Mouse (Mus musculus) kidney, embryonic 14.5 days (tissue): ENCODE measurements around the gene Cdk20. TPM values are rescaled to one million over a fixed set of nuclear protein-coding genes. Genes with fewer than 3 reads are reported as not detected.

Source experiments
- ATAC-seq: fragments of 200-750 bp; cut with Nextera tagmentation; 2 replicates; pipeline ENCODE4 v1.8.0; 2017; ENCODE audit warnings: moderate number of reproducible peaks, mild to moderate bottlenecking, moderate TSS enrichment, moderate library complexity; ENCODE audit not compliant: low FRiP score, low TSS enrichment
- H3K27ac ChIP-seq: fragments of 300-500 bp; sonication (generic); 2 replicates; pipeline ENCODE4 v1.5.1; 2014; ENCODE audit warnings: low read depth, mild to moderate bottlenecking, low read length, moderate library complexity, mixed read lengths
- H3K27me3 ChIP-seq: fragments of 300-500 bp; sonication (generic); 2 replicates; pipeline ENCODE4 v1.6.1; 2014; ENCODE audit warnings: mild to moderate bottlenecking, low read length; ENCODE audit not compliant: control insufficient read depth, insufficient read depth
- H3K36me3 ChIP-seq: fragments of 300-500 bp; sonication (generic); 2 replicates; pipeline ENCODE4 v1.6.1; 2014; ENCODE audit warnings: low read length, mixed read lengths; ENCODE audit not compliant: control insufficient read depth, insufficient read depth
- H3K4me1 ChIP-seq: fragments of 300-500 bp; sonication (generic); 2 replicates; pipeline ENCODE4 v1.6.1; 2014; ENCODE audit warnings: low read length, mixed read lengths; ENCODE audit not compliant: control insufficient read depth, insufficient read depth
- H3K4me2 ChIP-seq: fragments of 300-500 bp; sonication (generic); replicated peaks from 2 replicates; pipeline ENCODE4 v1.6.1; 2014; ENCODE audit warnings: low read depth, mild to moderate bottlenecking, low read length
- H3K4me3 ChIP-seq: fragments of 300-500 bp; sonication (generic); 2 replicates; pipeline ENCODE4 v1.5.1; 2014; ENCODE audit warnings: mild to moderate bottlenecking, low read length
- H3K9ac ChIP-seq: fragments of 300-500 bp; sonication (generic); 2 replicates; pipeline ENCODE4 v1.6.1; 2014; ENCODE audit warnings: low read depth, mild to moderate bottlenecking, low read length, moderate library complexity
- H3K9me3 ChIP-seq: fragments of 300-500 bp; sonication (generic); 2 replicates; pipeline ENCODE4 v1.6.1; 2016; ENCODE audit warnings: low read length; ENCODE audit not compliant: control insufficient read depth
- WGBS: fragments of 180-500 bp; shearing (Covaris S2); extraction: QIAGEN DNeasy Blood & Tissue Kit; methylation state at CpG from one replicate; pipeline ENCODE4 v1.1.7; 2014; 5-methylcytosine and 5-hydroxymethylcytosine counted together
- polyA plus RNA-seq: library from polyadenylated mRNA; unstranded; fragments of >200 nt; fragmentation: Nextera tagmentation; extraction: Ambion mirVana; gene quantifications from 2 replicates; pipeline ENCODE4 v1.2.1, GENCODE M21; 2014

Gene Cdk20
- 8.3 and 10.5 TPM in 2 replicates for polyA plus RNA-seq

DNA sequence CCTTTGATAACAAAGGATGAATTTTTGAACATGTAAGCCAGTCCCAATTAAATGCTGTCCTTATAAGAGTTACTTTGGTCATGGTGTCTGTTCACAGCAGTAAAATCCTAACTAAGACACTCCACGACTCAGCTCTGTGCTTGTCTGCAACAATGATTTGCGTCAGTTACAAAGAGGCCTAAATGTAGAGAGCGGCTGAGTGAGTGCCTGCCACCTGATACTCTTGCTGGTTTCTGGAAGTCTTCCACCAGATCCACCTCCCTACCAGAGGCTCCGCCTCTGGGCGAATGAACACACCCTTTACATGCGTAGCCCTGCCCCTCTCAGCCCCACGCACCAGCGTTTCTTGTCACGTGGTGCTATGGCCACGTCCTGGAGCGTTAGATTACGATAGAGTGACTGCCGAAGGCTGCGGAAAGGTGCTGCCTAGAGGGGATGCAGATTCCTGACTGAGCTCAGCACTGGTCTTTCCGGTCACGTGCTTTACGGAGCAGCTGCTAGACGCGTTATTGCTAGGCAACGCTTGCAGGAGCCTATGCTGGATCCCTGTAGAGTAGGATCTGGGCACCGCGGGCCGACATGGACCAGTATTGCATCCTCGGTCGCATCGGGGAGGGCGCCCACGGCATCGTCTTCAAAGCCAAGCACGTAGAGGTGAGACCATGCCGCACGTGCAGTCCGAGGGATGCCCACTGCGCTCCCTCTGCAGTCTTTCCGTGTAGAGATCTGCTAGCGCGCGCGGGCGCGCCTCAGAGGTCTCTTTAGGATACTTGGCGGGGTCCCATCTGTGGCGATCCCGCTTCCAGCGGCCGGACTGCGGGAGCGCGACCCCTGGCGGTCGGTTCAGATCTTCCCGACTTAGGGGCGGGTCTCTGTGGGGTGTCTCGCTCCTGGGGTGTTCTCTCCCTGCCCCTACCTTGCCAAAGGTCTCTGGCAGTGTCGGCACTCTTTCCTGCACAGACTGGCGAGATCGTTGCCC is at the start of gene Cdk20:
Gene Cdk20 (plus strand): TSS at position 298 of the 979 bp plus-strand sequence.
- 0 out of 2 replicates have a peak, but pooled peaks cover 5% of the 10 kb centered on the region for H3K4me1 ChIP-seq
- WGBS: under 1% methylated on average over 57 of the region's 57 CpGs
- H3K4me2 ChIP-seq: peak within 1 kb of the TSS; percentile 79
- no peaks in the 10 kb centered on the region for H3K9me3 ChIP-seq
- peak within 1 kb of the TSS; percentile 58 for H3K9ac ChIP-seq
- H3K4me3 ChIP-seq: peak within 1 kb of the TSS; percentile 65
- no peaks in the 10 kb centered on the region for H3K27me3 ChIP-seq
- peak within 1 kb of the TSS; percentile 84 for H3K27ac ChIP-seq
- ATAC-seq: peak; percentile 99
- H3K36me3 ChIP-seq: no peaks in the 10 kb centered on the region

DNA sequence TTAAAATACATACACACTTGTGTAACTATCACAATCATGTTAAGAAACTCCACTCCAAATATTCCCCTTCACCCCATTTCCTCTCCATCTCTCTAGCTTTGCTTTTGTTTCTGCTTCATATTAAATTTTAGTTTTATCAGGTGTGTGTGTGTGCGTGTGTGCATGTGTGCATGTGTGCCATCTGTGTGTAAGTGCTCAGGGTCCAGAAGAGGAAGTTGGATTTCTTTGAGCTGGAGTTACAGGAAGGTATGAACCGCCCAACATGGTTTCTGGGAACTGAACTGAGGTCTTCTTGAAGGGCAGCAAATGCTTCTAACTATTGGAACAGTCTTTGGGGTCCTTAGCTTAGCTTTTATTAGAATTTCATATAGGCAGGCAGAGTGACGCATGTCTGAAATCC is 47.2 kb upstream of the Cdk20 start:
- H3K27me3 ChIP-seq: no peaks in the 10 kb centered on the region
- H3K4me1 ChIP-seq: no peaks in the 10 kb centered on the region
- WGBS: 92% methylated on average over 3 of the region's 3 CpGs
- H3K4me2 ChIP-seq: no peak overlapping the region
- no peak overlapping the region for H3K9ac ChIP-seq
- no peaks in the 10 kb centered on the region for H3K36me3 ChIP-seq
- H3K4me3 ChIP-seq: no peak overlapping the region
- H3K27ac ChIP-seq: no peak overlapping the region
- no peaks in the 10 kb centered on the region for H3K9me3 ChIP-seq
- ATAC-seq: no peak

DNA sequence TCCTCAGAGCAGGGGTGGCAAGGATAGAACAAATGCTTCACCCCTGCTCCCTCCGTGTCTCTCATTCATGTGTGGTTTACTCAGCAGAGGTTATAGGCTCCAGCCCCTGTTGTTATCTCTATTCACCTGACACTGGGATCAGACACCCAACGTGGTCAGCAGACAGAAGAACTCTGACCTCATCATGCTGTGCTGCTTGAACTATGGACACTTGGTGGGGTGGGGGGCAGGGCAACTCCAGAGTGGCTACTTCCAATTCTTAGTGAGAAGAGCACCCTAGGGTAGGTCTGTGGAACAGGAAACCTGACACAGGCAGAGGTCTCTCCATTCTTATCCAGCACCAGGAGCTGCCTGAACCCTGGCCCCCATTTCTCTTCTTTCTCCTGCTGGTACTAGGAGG is 46.1 kb upstream of the Cdk20 start:
- Histone ChIP-seq H3K36me3 (no peaks in the 10 kb centered on the region), H3K4me3 (no peak overlapping the region), H3K9ac (no peak overlapping the region), H3K27ac (no peak overlapping the region), H3K9me3 (no peaks in the 10 kb centered on the region), H3K27me3 (no peaks in the 10 kb centered on the region), H3K4me2 (no peak overlapping the region), H3K4me1 (no peaks in the 10 kb centered on the region)
- ATAC-seq: peak; percentile 43; the same call in 1 of the 2 replicates
- whole genome bisulfite sequencing: 26% methylated on average over 2 of the region's 2 CpGs

DNA sequence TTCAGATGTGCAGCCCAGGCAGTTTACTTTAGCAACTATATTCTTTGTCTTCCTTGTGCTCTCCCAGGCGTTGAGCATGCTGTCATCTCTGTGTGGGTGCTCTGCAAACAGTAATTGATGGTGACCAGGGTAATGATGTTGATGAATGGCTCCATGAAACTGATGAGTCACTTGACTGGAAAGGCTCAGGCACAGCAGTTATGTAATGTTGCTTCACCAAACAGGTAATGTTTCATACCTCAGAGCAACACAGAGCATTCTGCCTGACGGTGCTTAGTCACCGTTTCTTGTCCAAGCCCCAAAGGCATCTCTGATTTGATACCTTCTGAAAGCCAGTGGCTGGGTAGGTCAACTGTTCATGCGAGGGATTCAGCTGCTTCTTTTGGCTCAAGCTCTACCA is 43.7 kb upstream of the Cdk20 start:
- no peak overlapping the region for H3K4me2 ChIP-seq

DNA sequence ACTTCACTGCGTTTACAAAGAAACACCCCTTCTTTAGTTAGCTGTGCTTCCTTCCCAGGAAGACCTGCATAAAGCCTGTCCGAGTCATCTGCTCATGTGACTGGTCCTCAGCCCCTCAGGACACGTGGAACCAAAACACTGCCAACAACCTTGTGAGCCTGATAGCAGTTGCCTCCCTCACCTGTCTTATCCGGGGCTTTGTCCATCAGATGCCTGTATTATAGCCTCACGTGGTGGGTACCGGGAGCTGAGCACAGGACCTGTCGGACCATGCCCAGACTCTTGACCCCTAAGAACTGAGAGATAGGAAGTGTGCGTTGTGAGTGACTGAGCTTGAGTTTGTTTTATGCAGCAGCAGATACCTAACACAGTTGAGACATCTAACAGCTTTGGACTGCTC is 35.1 kb upstream of the Cdk20 start:
- ATAC-seq: no peak
- H3K27ac ChIP-seq: no peak overlapping the region
- no peak overlapping the region for H3K4me2 ChIP-seq
- WGBS: 52% methylated on average over 8 of the region's 8 CpGs
- H3K4me1 ChIP-seq: no peaks in the 10 kb centered on the region
- no peak overlapping the region for H3K9ac ChIP-seq
- no peaks in the 10 kb centered on the region for H3K36me3 ChIP-seq
- no peaks in the 10 kb centered on the region for H3K27me3 ChIP-seq
- H3K4me3 ChIP-seq: no peak overlapping the region
- no peaks in the 10 kb centered on the region for H3K9me3 ChIP-seq

More for the DNA sequence above, 43.7 kb upstream of the Cdk20 start:
- H3K36me3 ChIP-seq: no peaks in the 10 kb centered on the region
- no peaks in the 10 kb centered on the region for H3K4me1 ChIP-seq
- H3K4me3 ChIP-seq: no peak overlapping the region
- no peak overlapping the region for H3K27ac ChIP-seq
- ATAC-seq: no peak
- WGBS: 50% methylated on average over 4 of the region's 4 CpGs
- no peak overlapping the region for H3K9ac ChIP-seq
- no peaks in the 10 kb centered on the region for H3K9me3 ChIP-seq
- no peaks in the 10 kb centered on the region for H3K27me3 ChIP-seq

DNA sequence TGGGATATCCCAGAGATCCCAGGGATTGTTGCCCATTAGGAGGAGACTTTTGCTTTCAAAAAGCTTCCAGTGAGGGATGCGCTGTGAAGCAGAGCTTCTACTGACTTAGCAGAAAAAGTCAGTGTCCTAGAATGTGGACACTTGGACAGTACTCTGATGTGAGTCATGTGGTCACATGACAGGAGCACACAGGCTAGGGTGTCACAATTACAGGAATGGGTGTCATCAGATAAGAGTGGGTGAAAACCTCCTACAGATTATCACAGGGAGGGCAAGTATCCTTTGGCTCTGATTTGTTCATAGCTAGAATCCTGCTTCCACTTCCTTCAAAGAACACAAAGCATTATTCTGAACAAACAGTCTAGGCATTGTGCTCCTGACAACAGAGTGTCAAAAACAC is 34.0 kb upstream of the Cdk20 start:
- Histone ChIP-seq H3K27me3 (no peaks in the 10 kb centered on the region), H3K36me3 (no peaks in the 10 kb centered on the region), H3K4me3 (no peak overlapping the region), H3K9me3 (no peaks in the 10 kb centered on the region), H3K4me1 (no peaks in the 10 kb centered on the region), H3K9ac (no peak overlapping the region), H3K4me2 (no peak overlapping the region), H3K27ac (no peak overlapping the region)
- ATAC-seq: no peak
- WGBS: 88% methylated on average over 1 of the region's 1 CpGs

DNA sequence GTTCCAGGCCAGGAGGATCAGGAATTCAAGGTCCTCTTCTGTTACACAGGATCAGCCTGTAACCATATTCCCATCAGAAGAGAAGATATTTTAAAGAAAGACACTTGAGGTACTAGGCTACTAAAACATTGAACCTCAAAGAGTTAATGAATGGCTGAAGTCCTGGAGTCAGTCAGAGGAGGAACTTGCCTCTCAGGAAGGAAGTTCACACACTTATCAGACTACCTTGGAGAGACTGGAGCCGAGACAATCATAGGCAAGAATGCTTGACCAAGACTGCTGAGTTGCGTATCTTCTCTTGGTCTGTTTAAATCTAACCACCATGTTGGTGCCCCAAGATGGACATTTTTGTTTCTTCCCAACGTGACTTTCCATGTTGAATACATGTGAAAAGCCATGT is 32.2 kb upstream of the Cdk20 start:
- no peak for ATAC-seq
- 80% methylated on average over 3 of the region's 3 CpGs for WGBS
- Histone ChIP-seq H3K4me2 (no peak overlapping the region), H3K4me3 (no peak overlapping the region), H3K27me3 (no peaks in the 10 kb centered on the region), H3K4me1 (no peaks in the 10 kb centered on the region), H3K9ac (no peak overlapping the region), H3K36me3 (no peaks in the 10 kb centered on the region), H3K9me3 (no peaks in the 10 kb centered on the region), H3K27ac (no peak overlapping the region)

DNA sequence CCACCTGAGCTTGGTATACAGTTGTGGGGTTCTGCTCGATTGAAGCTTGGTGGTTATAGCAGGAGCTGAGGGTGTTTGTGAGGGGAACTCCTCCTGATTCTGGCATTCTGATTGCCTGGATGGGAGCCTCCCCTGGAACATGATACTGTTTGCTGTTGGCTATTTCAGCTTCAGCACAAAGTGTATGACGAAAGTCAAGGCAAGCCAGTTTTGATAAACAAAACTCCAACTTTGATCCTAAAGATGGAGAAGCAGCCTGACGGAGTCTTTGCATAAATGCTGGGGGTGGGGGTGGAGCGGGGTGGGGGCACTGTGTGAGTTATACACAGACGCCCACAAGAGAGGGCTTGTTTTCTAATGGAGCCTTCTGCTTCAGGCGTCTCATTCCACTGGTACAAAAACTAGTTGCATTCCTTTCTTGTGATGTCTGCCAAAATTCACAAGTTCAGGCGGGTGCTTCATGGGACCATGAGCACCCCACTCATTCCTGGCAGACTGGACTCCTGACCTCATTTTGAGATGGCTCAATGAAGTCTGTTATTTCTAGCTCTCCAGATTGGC is 31.2 kb upstream of the Cdk20 start:
- ATAC-seq: peak; percentile 85
- Histone ChIP-seq H3K4me1 (no peaks in the 10 kb centered on the region), H3K36me3 (no peaks in the 10 kb centered on the region), H3K9ac (no peak overlapping the region), H3K27me3 (no peaks in the 10 kb centered on the region), H3K4me2 (no peak overlapping the region), H3K27ac (peak overlapping the region; percentile 48; the same call in 1 of the 2 replicates), H3K4me3 (no peak overlapping the region), H3K9me3 (no peaks in the 10 kb centered on the region)
- 17% methylated on average over 7 of the region's 7 CpGs for WGBS

DNA sequence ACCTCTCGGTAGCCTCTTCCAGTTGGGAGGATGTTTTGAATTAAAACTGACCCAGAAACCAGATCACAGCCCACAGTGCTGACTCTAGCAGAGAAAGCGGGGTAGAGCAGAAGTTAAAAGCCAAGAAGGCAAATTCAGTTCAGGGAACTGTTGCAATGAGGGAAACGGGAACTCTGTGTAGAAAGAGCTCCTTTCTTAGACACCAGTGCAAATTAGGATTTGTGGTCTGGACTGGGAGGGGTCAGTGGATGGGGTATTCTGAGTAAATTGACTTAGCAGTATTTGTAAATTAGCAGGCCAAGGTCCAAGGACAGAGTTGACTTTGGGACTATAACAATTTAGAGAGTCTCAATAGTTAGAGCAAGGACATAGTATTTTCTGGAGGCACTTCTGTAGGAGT is 30.1 kb upstream of the Cdk20 start:
- H3K27me3 ChIP-seq: no peaks in the 10 kb centered on the region
- 46% methylated on average over 3 of the region's 3 CpGs for WGBS
- ATAC-seq: no peak
- H3K4me2 ChIP-seq: no peak overlapping the region
- H3K9me3 ChIP-seq: no peaks in the 10 kb centered on the region
- no peak overlapping the region for H3K4me3 ChIP-seq
- no peaks in the 10 kb centered on the region for H3K4me1 ChIP-seq
- no peaks in the 10 kb centered on the region for H3K36me3 ChIP-seq
- H3K27ac ChIP-seq: no peak overlapping the region
- no peak overlapping the region for H3K9ac ChIP-seq
